ENCODE assay signal across 10 mouse cellular contexts in the genomic region with DNA sequence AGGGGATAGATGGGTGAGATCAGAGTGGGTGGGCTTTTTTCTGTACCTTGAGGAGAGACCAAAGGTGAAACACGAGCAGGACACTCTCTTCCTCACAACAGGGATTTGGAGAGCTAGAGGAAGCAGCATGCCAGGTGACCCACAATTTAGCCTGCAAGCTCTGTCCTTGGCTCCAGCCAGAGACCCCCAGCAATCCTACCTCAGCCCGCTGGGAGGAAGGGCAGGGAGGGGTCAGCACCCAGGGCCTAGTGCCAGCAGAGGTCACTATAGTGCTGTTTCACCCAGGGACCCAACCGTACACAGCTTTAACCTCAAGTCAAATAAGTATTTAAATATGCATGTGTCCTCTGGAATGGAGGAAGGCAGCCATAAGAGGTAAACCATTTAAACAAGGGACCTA. TPM values are rescaled to one million over a fixed set of nuclear protein-coding genes. Genes with fewer than 3 reads are reported as not detected.
A peak's percentile ranks its signal among the peaks of the same experiment; 100 is the strongest.
DNase-seq lines count a peak whose midpoint lies in the region; ATAC-seq and TF ChIP-seq lines count a peak whose summit lies in the region.
"Had no signal": no experiment of that assay in that cellular context is flagged by ENCODE, and none has a peak within 500 bp of the region (broad histone marks: within the 10 kb centered on the region; RNA-seq: fewer than 3 reads in every experiment).

No protein-coding gene starts in this region.

- H3K36me3 ChIP-seq in kidney, postnatal 0 days (ENCODE audit: insufficient read depth, low read length) = no peaks in the 10 kb centered on the region
- H3K36me3 ChIP-seq in ES-Bruce4 (ENCODE audit: control insufficient read depth, insufficient read depth, low read length, poor library complexity, severe bottlenecking) = no peaks in the 10 kb centered on the region
- no peaks in the 10 kb centered on the region for H3K36me3 ChIP-seq in limb, embryonic 10.5 days
- H3K36me3 ChIP-seq: embryonic facial prominence, embryonic 15.5 days had no signal

- H3K4me2 ChIP-seq in kidney, postnatal 0 days (ENCODE audit: low read length) = no peak overlapping the region
- H3K4me2 ChIP-seq: embryonic facial prominence, embryonic 15.5 days had no signal

- intact Hi-C loops in left cerebral cortex, adult 2 months (cut with DNase I) = no loop called here
- intact Hi-C loops in left cerebral cortex, postnatal 4 days (cut with DNase I) = no loop called here

- WGBS in kidney, postnatal 0 days = 16% methylated on average over 3 of the region's 3 CpGs
- 19% methylated on average over 3 of the region's 3 CpGs for WGBS in bone marrow, adult 2 months
- WGBS in limb, embryonic 10.5 days = 18% methylated on average over 3 of the region's 3 CpGs

- no peak overlapping the region for H3K27ac ChIP-seq in kidney, postnatal 0 days
- no peak overlapping the region for H3K27ac ChIP-seq in ES-Bruce4 (ENCODE audit: insufficient read depth, low read length)
- no peak overlapping the region for H3K27ac ChIP-seq in bone marrow, adult 2 months (ENCODE audit: control insufficient read depth, insufficient read depth, low read depth, low read length, poor library complexity)
- no peak overlapping the region for H3K27ac ChIP-seq in limb, embryonic 10.5 days
- H3K27ac ChIP-seq in left cerebral cortex, adult 2 months = no peak overlapping the region
- H3K27ac ChIP-seq: embryonic facial prominence, embryonic 15.5 days had no signal

- no peak for TF ChIP-seq POLR2A in ES-Bruce4 (IDR thresholded peaks at IDR 0.05; ENCODE audit: insufficient read depth, low read length)
- no peak for TF ChIP-seq POLR2A in bone marrow, adult 2 months (IDR thresholded peaks at IDR 0.05; ENCODE audit: borderline replicate concordance, control insufficient read depth, low read depth, low read length)

- DNase-seq in kidney, postnatal 0 days (ENCODE audit: low spot score) = peak; percentile 67
- no peak for DNase-seq in kidney, adult 11 months
- peak; percentile 61 for DNase-seq in limb, embryonic 10.5 days (ENCODE audit: low spot score)
- DNase-seq in left cerebral cortex, adult 2 months (ENCODE audit: extremely low spot score in 1 of 2, low spot score in 2 of 2) = no peak
- no peak for DNase-seq in layer of hippocampus, adult 9-11 months
- DNase-seq in left cerebral cortex, postnatal 4 days = no peak

- peak; percentile 76 for TF ChIP-seq CTCF in kidney, postnatal 0 days (IDR thresholded peaks at IDR 0.05; ENCODE audit: low read depth)
- peak; percentile 59 for TF ChIP-seq CTCF in ES-Bruce4 (IDR thresholded peaks at IDR 0.05; ENCODE audit: low read depth, low read length)
- TF ChIP-seq CTCF in bone marrow, adult 2 months (IDR thresholded peaks at IDR 0.05; ENCODE audit: control insufficient read depth, insufficient read depth, low read length) = peak; percentile 34; the same call in 1 of the 2 replicates
- TF ChIP-seq CTCF in left cerebral cortex, adult 2 months (IDR thresholded peaks at IDR 0.05) = no peak; the same call in 1 of the 2 replicates

- no peak for TF ChIP-seq EP300 in ES-Bruce4 (IDR thresholded peaks at IDR 0.05; ENCODE audit: insufficient read depth, low read depth, low read length)

- ATAC-seq in kidney, postnatal 0 days (replicated peaks; ENCODE audit: low FRiP score, low read depth) = no peak

- H3K9me3 ChIP-seq in kidney, postnatal 0 days (replicated peaks; ENCODE audit: low read length) = no peaks in the 10 kb centered on the region
- H3K9me3 ChIP-seq in ES-Bruce4 (replicated peaks; ENCODE audit: control insufficient read depth, insufficient read depth, low read length, poor library complexity, severe bottlenecking) = no peaks in the 10 kb centered on the region
- no peaks in the 10 kb centered on the region for H3K9me3 ChIP-seq in limb, embryonic 10.5 days (replicated peaks)
- H3K9me3 ChIP-seq: embryonic facial prominence, embryonic 15.5 days had no signal

- no peaks in the 10 kb centered on the region for H3K27me3 ChIP-seq in kidney, postnatal 0 days (ENCODE audit: insufficient read depth, low read length)
- peaks cover 3% of the 10 kb centered on the region; the same call in 1 of the 2 replicates for H3K27me3 ChIP-seq in ES-Bruce4 (ENCODE audit: control insufficient read depth, insufficient read depth, low read length, poor library complexity, severe bottlenecking)
- no peaks in the 10 kb centered on the region for H3K27me3 ChIP-seq in limb, embryonic 10.5 days (ENCODE audit: low read depth, poor library complexity, severe bottlenecking)
- H3K27me3 ChIP-seq: embryonic facial prominence, embryonic 15.5 days had no signal

- H3K4me3 ChIP-seq in kidney, postnatal 0 days (replicated peaks; ENCODE audit: low read depth, low read length) = no peak overlapping the region
- no peak overlapping the region for H3K4me3 ChIP-seq in ES-Bruce4 (ENCODE audit: low read depth, low read length)
- H3K4me3 ChIP-seq in bone marrow, adult 2 months (replicated peaks; ENCODE audit: control insufficient read depth, low read depth, low read length) = no peak overlapping the region
- no peak overlapping the region for H3K4me3 ChIP-seq in limb, embryonic 10.5 days
- H3K4me3 ChIP-seq in left cerebral cortex, adult 2 months = no peak overlapping the region
- H3K4me3 ChIP-seq: embryonic facial prominence, embryonic 15.5 days had no signal

- H3K4me1 ChIP-seq in kidney, postnatal 0 days (replicated peaks; ENCODE audit: insufficient read depth, low read length) = peaks cover 10% of the 10 kb centered on the region
- no peaks in the 10 kb centered on the region for H3K4me1 ChIP-seq in ES-Bruce4 (ENCODE audit: control insufficient read depth, insufficient read depth, low read length)
- no peaks in the 10 kb centered on the region for H3K4me1 ChIP-seq in bone marrow, adult 2 months (ENCODE audit: control insufficient read depth, insufficient read depth, low read length)
- H3K4me1 ChIP-seq in limb, embryonic 10.5 days = peaks cover 25% of the 10 kb centered on the region

- H3K9ac ChIP-seq in kidney, postnatal 0 days (ENCODE audit: low read depth, low read length) = no peak overlapping the region
- H3K9ac ChIP-seq in ES-Bruce4 (ENCODE audit: low read depth, poor library complexity, severe bottlenecking) = no peak overlapping the region
- H3K9ac ChIP-seq: embryonic facial prominence, embryonic 15.5 days had no signal

RNA-seq across cellular contexts. Expression of a gene that starts 0.9 kb away (rescaled TPM):
- polyA plus RNA-seq in kidney, postnatal 0 days (2015; fragmentation: Nextera tagmentation; extraction: Ambion mirVana) = 2.9 and 3.0 TPM in 2 replicates
- not detected in 2 replicates for polyA plus RNA-seq in ES-Bruce4 (2011; ENCODE audit: insufficient read depth, insufficient read length, low read depth, missing spikeins)
- polyA plus RNA-seq in bone marrow, adult 2 months (2011; ENCODE audit: insufficient read depth, insufficient read length, low replicate concordance, missing spikeins) = not detected in 2 replicates
- 0.64 and 0.89 TPM in 2 replicates for polyA plus RNA-seq in limb, embryonic 10.5 days (2016; fragmentation: Nextera tagmentation; extraction: Ambion mirVana)
- 1 to 10 TPM in 1 of 2 experiments, under 1 TPM in 1; 0.66 to 1.2 TPM for total RNA-seq in left cerebral cortex, adult 2 months (2021)
- total RNA-seq in left cerebral cortex, postnatal 4 days (2021) = under 1 TPM in 1 of 2 experiments, not detected in 1; 0.52 TPM
- polyA plus RNA-seq: embryonic facial prominence, embryonic 15.5 days had no signal

RNA-seq across cellular contexts. Expression of a gene that starts 29.9 kb away (rescaled TPM):
- 4.3 and 4.7 TPM in 2 replicates for polyA plus RNA-seq in kidney, postnatal 0 days (2015; fragmentation: Nextera tagmentation; extraction: Ambion mirVana)
- polyA plus RNA-seq in ES-Bruce4 (2011; ENCODE audit: insufficient read depth, insufficient read length, low read depth, missing spikeins) = 0.48 and 0.64 TPM in 2 replicates
- 0.97 and 1.1 TPM in 2 replicates for polyA plus RNA-seq in bone marrow, adult 2 months (2011; ENCODE audit: insufficient read depth, insufficient read length, low replicate concordance, missing spikeins)
- polyA plus RNA-seq in limb, embryonic 10.5 days (2016; fragmentation: Nextera tagmentation; extraction: Ambion mirVana) = 0.11 and 0.16 TPM in 2 replicates
- not detected for total RNA-seq in left cerebral cortex, adult 2 months (2021)
- under 1 TPM in 1 of 2 experiments, not detected in 1; 0.16 TPM for total RNA-seq in left cerebral cortex, postnatal 4 days (2021)
- total RNA-seq: left cerebral cortex, postnatal 10 days had no signal

Comparison
In these comparisons a context has a peak if more than half of its experiments do, and no peak if none do; other contexts are left out.
1. DNase-seq: peak in kidney, postnatal 0 days (single experiment) and limb, embryonic 10.5 days (single experiment); none in kidney, adult 11 months (single experiment), left cerebral cortex, adult 2 months (0 of 2), layer of hippocampus, adult 9-11 months (single experiment) and left cerebral cortex, postnatal 4 days (single experiment).